Mouse (Mus musculus) thymus, adult 2 months (tissue): ENCODE results near the gene Cage1.

Experiments used
- CTCF ChIP-seq: fragments of 200-500 bp; IDR thresholded peaks from 2 replicates; pipeline ENCODE4 v1.5.1; 2012; ENCODE audit warnings: mild to moderate bottlenecking, control low read depth, low read length, moderate library complexity, borderline replicate concordance; ENCODE audit not compliant: control insufficient read depth, poor library complexity, insufficient read depth; ENCODE audit errors: extremely low read depth
- POLR2A ChIP-seq: fragments of 200-500 bp; IDR thresholded peaks from 2 replicates; pipeline ENCODE4 v1.6.1; 2012; ENCODE audit warnings: mild to moderate bottlenecking, low read length, control low read depth, moderate library complexity; ENCODE audit not compliant: control insufficient read depth, poor library complexity, insufficient read depth; ENCODE audit errors: extremely low read depth

DNA sequence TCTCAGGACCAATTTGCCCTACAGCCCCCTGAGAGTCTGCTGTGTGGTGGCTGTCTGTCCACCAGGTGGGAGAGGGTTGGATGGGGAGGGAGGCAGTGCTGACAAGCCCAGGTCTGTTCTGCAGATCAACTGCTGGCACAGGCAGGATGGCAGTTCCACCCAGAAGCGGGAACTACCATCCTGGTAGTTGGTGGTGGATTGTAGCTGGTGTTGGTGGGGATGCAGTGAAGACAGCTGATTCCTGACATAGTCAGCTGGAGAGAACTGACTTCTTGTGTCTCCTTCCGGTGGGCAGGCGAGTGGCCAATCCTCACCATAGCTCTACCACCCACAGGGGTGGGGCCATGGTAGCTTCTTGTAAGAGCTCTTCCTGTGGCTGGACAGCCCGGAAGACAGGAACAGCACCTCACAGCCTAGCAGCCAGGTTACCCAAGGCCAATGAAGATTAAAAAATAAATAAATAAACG is 26.4 kb downstream of the Cage1 start:
- TF ChIP-seq CTCF (no peak), POLR2A (no peak)
